Mouse (Mus musculus) megakaryocyte-erythroid progenitor cell, adult 5-6 weeks (primary cell): ENCODE results near the gene Akap13. TPM values are rescaled to one million over a fixed set of nuclear protein-coding genes. Genes with fewer than 3 reads are reported as not detected.
A peak's percentile ranks its signal among the peaks of the same experiment; 100 is the strongest.

Experiments
- ATAC-seq: replicated peaks from 2 replicates; pipeline ENCODE4 v1.8.0; 2016; ENCODE audit warnings: mild to moderate bottlenecking, inconsistent platforms; ENCODE audit not compliant: severe bottlenecking, poor library complexity, low FRiP score, low TSS enrichment
- total RNA-seq, 2 experiments: library from RNA; stranded (forward) in 1 of 2; stranded (reverse) in 1 of 2; fragments of 200-1000, 215-1000 nt in 1 of 2; fragments of >200 nt in 1 of 2; fragmentation: Nextera tagmentation in 1 of 2; gene quantifications; 2 replicates each; pipeline ENCODE4 v1.2.3; 2014 to 2017

Gene Akap13
- total RNA-seq, 2 experiments from 2014 or later, result 63.3 to 74.9 TPM

DNA sequence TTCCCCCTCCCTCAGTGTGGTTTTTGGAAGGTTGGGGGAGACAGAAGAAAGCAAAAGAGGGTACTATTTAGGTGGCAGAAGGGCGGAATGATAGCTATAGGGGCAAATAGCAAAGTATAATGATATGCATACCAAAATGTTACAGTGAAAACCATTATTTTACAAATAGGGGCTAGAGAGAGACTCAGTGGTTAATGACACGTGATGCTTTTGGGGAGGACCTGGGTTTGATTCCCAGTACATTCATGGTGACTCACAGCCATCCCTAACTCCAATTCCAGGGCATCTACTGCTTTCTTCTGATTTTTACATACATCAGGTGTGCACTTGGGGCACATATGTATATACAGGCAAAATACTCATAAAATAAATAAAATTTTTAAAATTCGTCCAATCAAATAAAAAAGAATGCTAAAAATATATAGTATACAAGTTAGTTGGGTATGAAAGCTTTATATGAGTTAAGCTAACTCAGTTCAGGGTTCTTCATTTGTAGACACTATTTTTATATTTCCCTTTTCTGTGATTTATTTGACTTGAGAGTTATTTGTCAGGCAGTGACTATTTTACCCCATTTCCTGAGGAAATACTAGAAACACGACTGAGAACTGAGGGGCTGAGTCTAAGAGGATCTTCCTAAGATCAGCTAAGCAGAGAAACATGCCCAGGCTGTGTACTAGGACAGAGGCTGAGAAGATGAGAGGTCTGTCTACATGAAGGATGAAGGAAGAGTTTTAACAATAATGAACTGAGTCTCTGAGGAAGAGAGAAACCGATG lies 190.0 kb downstream of the Akap13 start:
- no peak for ATAC-seq

GRCm38 (mm10) chr7:75648051-75648450 lies 192.7 kb downstream of the Akap13 start:
- no peak for ATAC-seq

- no peak for ATAC-seq
Measured at GRCm38 (mm10) chr7:75648961-75649360, 193.6 kb downstream of the Akap13 start.

DNA sequence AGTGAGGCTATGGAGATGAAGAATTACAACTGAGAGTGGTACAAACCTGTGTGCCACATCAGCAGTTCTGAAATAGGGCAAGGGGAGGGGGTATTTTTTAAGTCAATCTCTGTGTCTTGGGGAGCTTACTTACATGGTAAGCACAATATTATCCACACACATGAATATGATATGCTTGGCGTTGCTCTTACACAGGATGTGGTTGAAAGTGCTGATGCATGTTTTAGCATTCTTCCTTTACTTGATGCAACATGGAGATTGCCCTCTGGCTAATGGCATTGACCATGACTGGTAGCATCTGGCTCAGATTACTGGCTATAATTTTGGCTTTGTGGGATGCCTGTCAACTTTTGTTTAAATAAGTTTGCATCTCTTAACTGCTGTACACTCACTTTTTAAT lies 194.6 kb downstream of the Akap13 start:
- peak; percentile 49; the same call in 1 of the 2 replicates for ATAC-seq

DNA sequence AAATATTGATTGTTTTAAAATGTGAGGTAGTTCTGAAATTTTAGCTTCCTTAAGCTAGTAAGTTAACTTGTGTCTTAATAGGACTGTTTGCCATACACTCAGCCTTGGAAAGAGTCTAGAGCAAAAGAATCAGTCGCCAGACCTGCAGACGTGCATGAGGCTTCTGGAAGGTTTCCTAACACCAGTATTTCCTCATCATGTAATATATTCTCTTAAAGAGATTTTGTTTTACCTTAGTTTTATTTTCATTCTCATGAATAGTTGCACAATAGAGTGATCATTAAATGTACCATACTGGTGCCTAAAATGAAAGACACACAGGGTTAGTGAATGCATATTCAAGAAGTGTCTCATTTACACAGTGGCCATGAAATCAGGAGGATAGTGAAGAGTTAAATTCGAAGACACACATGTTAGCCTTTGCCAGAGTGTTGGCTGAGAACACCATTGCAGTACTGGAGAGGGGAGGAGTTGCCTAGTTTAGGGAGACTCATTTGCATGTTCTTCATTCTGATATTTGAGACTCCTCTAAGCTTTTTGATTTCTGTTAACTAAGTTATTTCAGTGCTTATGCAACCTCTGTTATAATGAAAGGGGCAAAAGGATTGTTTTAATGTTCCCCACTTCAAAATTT lies 198.5 kb downstream of the Akap13 start:
- ATAC-seq, result peak; percentile 55

DNA sequence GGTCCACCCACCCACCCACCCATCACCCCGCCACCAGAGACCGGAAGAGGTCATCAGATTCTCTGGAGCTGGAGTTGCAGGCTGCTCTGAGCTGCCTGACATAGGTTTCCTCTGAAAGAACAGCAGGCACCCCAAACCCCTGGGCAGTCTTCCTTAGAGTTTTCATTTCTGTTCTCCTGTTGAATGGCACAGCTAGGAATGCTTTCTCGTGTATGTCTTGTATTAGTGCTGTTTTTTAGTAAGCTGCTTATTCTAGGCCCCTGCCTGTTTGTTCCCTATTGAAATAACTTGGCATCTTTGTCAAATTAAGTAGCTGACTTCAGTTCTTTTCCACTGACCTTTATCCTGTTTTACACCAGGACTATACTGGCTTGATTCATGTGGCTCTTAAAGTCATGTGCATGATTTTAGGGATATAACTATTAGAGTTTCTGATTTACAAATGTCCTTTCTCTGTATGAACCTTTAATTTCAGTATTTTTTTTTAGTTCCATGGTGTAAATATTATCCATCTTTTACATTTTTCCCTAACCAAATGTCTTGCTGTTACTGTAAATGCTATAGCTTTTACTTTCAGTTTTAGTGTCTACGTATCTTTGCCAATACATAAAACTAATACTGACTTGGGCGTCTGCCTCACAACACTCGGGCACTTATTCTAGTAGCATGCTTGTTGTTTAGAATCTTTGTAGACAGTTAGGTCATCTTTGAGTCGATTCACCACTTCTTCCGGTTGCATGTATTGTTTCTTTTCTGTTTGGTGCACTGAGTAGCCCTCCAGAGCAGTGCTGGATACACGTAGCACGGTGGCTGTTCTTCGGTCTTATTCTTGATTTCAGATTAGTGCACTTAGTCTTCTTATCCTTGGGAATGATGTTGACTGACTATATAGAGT lies 200.1 kb downstream of the Akap13 start:
- peak; percentile 66 for ATAC-seq

GRCm38 (mm10) chr7:75656297-75656852 lies 201.0 kb downstream of the Akap13 start:
- peak; percentile 50 for ATAC-seq

- ATAC-seq, result no peak
Measured at GRCm38 (mm10) chr7:75656896-75657295, 201.6 kb downstream of the Akap13 start.

- no peak for ATAC-seq
Measured at GRCm38 (mm10) chr7:75664455-75664854, 209.1 kb downstream of the Akap13 start.

DNA sequence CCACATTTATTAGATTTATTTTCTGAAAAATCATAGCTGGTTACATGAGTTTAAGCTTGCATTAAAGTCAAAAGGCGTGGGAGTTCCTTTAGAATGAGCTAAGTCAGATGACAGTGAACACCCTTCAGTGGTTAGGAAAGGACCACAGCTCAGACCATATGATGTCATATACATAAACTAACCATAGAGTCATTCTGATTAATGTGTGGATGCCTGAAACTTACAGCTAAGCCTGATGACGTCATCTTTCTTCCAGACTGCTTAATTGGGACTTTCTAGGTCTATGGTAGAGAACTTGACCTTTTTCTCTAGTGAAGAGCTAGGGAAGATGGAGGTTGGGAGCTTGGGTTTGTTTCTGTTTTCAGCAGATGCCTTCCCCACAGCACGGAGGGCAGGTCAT lies 211.6 kb downstream of the Akap13 start:
- ATAC-seq, result no peak

DNA sequence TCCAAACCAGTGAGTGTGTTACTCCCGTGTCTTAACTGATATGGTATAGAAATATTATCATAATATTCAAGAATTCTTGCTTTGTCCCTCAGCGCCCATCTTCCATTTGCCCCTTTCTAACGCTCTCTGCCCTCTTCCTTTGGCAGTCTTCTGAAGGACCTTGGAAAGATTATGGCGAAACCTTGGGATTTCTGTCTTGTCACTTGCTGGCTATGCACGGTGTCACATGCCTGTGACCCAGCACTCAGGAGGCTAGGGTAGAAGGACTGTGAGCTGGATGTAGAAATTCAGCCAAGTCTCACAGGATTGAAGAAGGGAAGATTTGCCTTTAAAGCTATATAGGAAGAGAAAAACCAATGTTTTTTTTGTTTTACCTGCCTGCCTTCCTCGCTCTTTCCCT lies 212.2 kb downstream of the Akap13 start:
- no peak for ATAC-seq

- no peak for ATAC-seq
Measured at GRCm38 (mm10) chr7:75668396-75668795, 213.1 kb downstream of the Akap13 start.

DNA sequence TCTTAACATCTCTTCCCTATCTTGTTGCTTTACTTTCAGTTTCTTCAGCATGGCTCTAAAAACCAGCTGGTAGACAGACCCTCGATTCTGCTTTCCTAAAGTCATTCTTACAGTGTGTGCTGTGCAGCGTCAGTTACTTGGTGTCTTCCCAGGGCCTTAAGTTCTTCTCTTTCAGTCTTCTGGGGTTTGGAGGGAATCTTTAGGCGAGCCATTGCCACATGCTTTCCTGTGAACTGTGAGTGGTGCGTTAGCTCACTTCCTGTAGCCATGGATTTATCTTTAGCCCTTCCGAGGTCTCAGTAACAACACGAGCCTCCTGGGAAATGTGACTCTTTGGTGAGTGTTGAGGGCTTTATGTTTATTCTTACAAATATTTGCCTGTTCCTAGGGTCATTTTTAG lies 214.1 kb downstream of the Akap13 start:
- peak; percentile 67 for ATAC-seq

- no peak for ATAC-seq
Measured at GRCm38 (mm10) chr7:75679631-75680030, 224.3 kb downstream of the Akap13 start.

GRCm38 (mm10) chr7:75682901-75683300 lies 227.6 kb downstream of the Akap13 start:
- ATAC-seq, result no peak

DNA sequence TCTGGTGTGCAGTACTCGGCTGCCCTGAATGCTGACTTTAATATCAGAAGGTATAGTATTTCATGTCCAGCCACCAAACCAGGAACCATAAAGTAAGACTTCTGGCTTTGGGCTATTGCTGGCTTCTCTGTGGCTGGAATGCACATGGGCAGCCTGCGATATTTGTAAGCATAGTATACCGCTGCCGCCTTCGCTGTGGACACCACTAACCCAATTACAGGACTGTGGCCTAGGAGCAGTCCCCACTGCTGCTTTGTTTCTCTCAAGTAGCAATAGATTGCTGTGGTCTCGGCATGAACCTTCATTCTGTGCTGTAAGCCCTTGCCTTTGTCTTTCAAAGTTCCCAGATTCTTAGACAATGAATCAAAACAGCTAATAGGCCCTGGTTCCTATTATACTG lies 228.1 kb downstream of the Akap13 start:
- ATAC-seq, result no peak

GRCm38 (mm10) chr7:75684976-75685375 lies 229.6 kb downstream of the Akap13 start:
- ATAC-seq, result no peak

- ATAC-seq, result peak; percentile 28; the same call in 1 of the 2 replicates
Measured at GRCm38 (mm10) chr7:75686046-75686826, 230.9 kb downstream of the Akap13 start.

- no peak for ATAC-seq
Measured at GRCm38 (mm10) chr7:75686827-75687164, 231.5 kb downstream of the Akap13 start.
